Mouse (Mus musculus): ENCODE results near the gene Insrr. TPM values are rescaled to one million over a fixed set of nuclear protein-coding genes. Genes with fewer than 3 reads are reported as not detected.
"Not testable (repeated sequence)": the region's sequence is repeated elsewhere in the genome, so short reads cannot be mapped to it uniquely, and the experiment has no call there.

Insrr gene
- polyA plus RNA-seq, 1 experiment from 2014 or later, result 0.78 TPM

DNA sequence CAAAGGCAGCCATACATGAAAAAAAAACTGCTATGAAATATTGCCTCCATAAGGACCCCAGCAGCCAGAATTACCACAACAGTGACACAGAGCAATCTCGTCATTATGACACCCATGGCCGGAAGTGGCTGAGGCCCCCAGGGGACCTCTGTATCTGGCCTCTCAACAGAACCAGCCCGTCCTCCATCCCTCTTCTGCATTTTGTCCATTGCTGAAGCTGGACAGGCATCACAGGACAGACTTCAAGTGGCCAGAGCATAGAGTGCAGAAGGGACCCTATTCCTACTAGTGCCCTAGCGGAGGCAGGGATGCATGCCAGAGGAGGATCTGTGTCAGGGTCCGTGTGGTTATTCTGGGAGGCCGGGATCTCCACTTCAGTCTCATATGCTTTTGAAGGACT is 19.4 kb downstream of the Insrr start:
- Histone ChIP-seq H3K27ac (replicated peaks) (no peak overlapping the region), H3K4me1 (peaks cover 19% of the 10 kb centered on the region), H3K4me3 (no peak overlapping the region), H3K27me3 (ENCODE audit: low read depth, poor library complexity, severe bottlenecking) (peaks cover 86% of the 10 kb centered on the region), H3K36me3 (no peaks in the 10 kb centered on the region), H3K9me3 (replicated peaks) (no peaks in the 10 kb centered on the region)
- WGBS, result 66% methylated on average over 6 of the region's 6 CpGs
- no peak for DNase-seq (ENCODE audit: low spot score)

DNA sequence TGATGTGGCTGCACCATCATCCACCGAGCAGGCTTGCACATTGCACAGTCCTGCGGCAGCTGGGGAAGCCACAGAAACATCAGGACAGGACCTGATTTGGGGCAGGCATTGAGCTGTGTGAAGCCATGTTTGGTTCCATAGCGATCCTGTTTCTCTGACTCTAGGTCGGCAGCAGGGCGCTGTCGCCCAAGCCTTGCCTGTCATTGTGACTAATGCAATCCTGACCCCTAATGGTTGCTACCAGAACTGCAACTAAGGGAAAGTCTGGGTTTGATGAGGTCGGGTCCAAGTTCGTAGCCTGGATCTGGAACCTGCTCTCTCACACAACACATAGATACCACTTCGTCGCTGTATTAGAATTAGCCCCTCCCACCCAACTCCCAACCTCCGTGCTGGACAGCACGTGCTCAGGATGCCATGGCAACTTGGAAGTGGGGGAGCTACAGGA is 19.9 kb downstream of the Insrr start:
- peaks cover 19% of the 10 kb centered on the region for H3K4me1 ChIP-seq
- H3K27ac ChIP-seq (replicated peaks), result no peak overlapping the region
- peaks cover 81% of the 10 kb centered on the region for H3K27me3 ChIP-seq (ENCODE audit: low read depth, poor library complexity, severe bottlenecking)
- no peak overlapping the region for H3K4me3 ChIP-seq
- peak; percentile 72 for DNase-seq (ENCODE audit: low spot score)
- WGBS, result 9% methylated on average over 12 of the region's 12 CpGs
- no peaks in the 10 kb centered on the region for H3K9me3 ChIP-seq (replicated peaks)
- no peaks in the 10 kb centered on the region for H3K36me3 ChIP-seq

DNA sequence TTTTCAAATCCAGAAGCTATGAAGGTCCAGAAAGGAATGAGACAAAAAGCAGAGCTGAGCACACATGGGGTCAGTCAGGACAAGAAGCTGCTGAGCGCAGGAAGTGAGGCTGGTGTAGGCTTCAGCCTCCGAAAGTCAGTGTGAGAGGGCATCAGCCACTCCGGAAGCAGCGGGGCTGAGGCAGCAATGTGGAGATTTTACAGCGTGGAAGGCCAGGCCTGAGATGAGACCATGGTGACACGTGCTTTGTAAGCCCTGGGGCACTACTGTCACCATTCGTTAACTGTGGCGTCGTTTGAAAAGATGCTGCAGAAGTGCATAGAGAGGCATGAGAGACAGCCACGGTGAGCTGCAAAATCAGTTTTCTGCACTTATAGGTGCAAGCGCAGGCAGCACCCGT is 21.5 kb downstream of the Insrr start:
- Histone ChIP-seq H3K27ac (replicated peaks) (no peak overlapping the region), H3K27me3 (ENCODE audit: low read depth, poor library complexity, severe bottlenecking) (peaks cover 69% of the 10 kb centered on the region), H3K4me3 (no peak overlapping the region), H3K36me3 (no peaks in the 10 kb centered on the region), H3K4me1 (peaks cover 19% of the 10 kb centered on the region), H3K9me3 (replicated peaks) (no peaks in the 10 kb centered on the region)
- 76% methylated on average over 12 of the region's 12 CpGs for whole genome bisulfite sequencing
- DNase-seq (ENCODE audit: low spot score), result no peak

- WGBS, result 84% methylated on average over 1 of the region's 1 CpGs
- not testable (repeated sequence) for H3K4me3 ChIP-seq; DNase-seq (ENCODE audit: low spot score)
Measured at GRCm38 (mm10) chr3:87824206-87824605, 27.5 kb downstream of the Insrr start, which contains the start of gene Pear1. Gene Pear1, minus strand, starts transcription at chr3:87824306.

DNA sequence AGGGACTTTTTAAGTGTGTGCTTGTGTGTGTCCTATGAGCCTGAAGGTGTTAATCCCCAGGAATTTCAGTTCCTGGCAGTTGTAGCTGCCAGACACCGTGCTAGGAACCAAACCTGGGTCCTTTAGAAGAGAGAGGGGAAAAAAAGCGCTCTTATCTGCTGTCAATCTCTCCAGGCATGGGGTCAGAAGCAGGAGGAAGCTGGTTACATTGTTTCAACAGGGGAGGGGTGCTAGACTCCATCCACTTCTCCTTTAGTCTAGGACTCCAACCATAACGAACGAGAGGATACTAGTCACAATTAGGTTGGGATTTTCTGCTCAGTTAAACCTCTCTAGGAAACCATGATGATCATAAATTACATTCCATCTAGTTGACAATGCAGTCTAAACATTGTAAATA is 31.7 kb downstream of the Insrr start:
- Histone ChIP-seq H3K36me3 (no peaks in the 10 kb centered on the region), H3K27ac (replicated peaks) (no peak overlapping the region), H3K4me1 (no peaks in the 10 kb centered on the region), H3K4me3 (no peak overlapping the region), H3K9me3 (replicated peaks) (no peaks in the 10 kb centered on the region), H3K27me3 (ENCODE audit: low read depth, poor library complexity, severe bottlenecking) (no peaks in the 10 kb centered on the region)
- WGBS, result 66% methylated on average over 4 of the region's 4 CpGs
- no peak for DNase-seq (ENCODE audit: low spot score)

More at GRCm38 (mm10) chr3:87824206-87824605, 27.5 kb downstream of the Insrr start, which contains the start of gene Pear1:
- H3K4me1 ChIP-seq; H3K36me3 ChIP-seq; H3K27ac ChIP-seq (replicated peaks); H3K27me3 ChIP-seq (ENCODE audit: low read depth, poor library complexity, severe bottlenecking); H3K9me3 ChIP-seq (replicated peaks): not testable (repeated sequence)

DNA sequence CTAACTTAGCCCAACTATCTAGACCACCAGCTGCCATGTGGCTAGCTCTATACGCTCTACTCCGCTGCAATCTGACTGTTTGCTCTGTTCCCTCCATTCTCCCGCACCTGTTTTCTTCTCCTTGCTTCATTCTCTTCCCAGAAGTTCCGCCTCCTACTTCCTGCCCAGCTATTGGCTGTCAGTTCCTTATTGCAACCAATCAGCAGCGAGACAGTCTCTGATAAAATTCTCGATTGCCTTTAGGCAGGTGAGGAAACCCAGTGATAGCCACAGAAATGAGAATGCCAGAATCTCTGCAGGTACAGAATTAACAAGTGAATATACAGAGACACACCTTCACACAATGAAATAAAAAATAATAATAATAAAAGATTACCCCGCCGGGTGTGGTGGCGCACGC is 32.3 kb downstream of the Insrr start:
- no peak overlapping the region for H3K27ac ChIP-seq (replicated peaks)
- DNase-seq (ENCODE audit: low spot score), result no peak
- H3K4me3 ChIP-seq, result no peak overlapping the region
- WGBS, result 54% methylated on average over 10 of the region's 10 CpGs
- H3K27me3 ChIP-seq (ENCODE audit: low read depth, poor library complexity, severe bottlenecking), result no peaks in the 10 kb centered on the region
- H3K4me1 ChIP-seq, result no peaks in the 10 kb centered on the region
- no peaks in the 10 kb centered on the region for H3K9me3 ChIP-seq (replicated peaks)
- no peaks in the 10 kb centered on the region for H3K36me3 ChIP-seq

GRCm38 (mm10) chr3:87832109-87832859 is 35.5 kb downstream of the Insrr start:
- no peak for DNase-seq (ENCODE audit: low spot score)
- 86% methylated on average over 7 of the region's 7 CpGs for WGBS
- no peaks in the 10 kb centered on the region for H3K27me3 ChIP-seq (ENCODE audit: low read depth, poor library complexity, severe bottlenecking)
- no peak overlapping the region for H3K27ac ChIP-seq (replicated peaks)
- no peaks in the 10 kb centered on the region for H3K4me1 ChIP-seq
- no peak overlapping the region for H3K4me3 ChIP-seq
- no peaks in the 10 kb centered on the region for H3K36me3 ChIP-seq
- H3K9me3 ChIP-seq (replicated peaks), result no peaks in the 10 kb centered on the region

DNA sequence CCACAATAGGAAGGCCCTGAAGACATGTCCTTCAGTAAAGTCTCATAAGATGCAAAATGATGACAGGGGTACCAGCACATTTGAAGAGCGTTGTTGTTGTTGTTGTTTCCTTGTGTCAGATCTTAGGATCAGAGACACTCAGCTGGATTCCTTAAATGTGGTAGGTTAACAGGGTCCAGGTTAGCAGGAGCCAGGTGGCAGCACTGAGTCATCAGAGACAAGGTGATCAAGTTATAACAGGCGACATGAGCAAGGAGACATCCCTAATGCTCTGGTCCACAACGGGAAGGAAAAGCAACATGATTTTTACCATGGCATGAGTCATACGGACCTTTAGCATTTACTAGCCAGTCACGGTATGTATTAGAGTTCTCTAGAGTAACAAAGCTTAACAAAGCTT is 36.7 kb downstream of the Insrr start:
- no peak overlapping the region for H3K27ac ChIP-seq (replicated peaks)
- H3K36me3 ChIP-seq, result no peaks in the 10 kb centered on the region
- H3K4me1 ChIP-seq, result no peaks in the 10 kb centered on the region
- WGBS, result 74% methylated on average over 5 of the region's 5 CpGs
- H3K27me3 ChIP-seq (ENCODE audit: low read depth, poor library complexity, severe bottlenecking), result no peaks in the 10 kb centered on the region
- DNase-seq (ENCODE audit: low spot score), result no peak
- H3K4me3 ChIP-seq, result no peak overlapping the region
- no peaks in the 10 kb centered on the region for H3K9me3 ChIP-seq (replicated peaks)

- WGBS, result 5% methylated on average over 4 of the region's 4 CpGs
Measured at GRCm38 (mm10) chr3:87838622-87839021, 41.9 kb downstream of the Insrr start.

DNA sequence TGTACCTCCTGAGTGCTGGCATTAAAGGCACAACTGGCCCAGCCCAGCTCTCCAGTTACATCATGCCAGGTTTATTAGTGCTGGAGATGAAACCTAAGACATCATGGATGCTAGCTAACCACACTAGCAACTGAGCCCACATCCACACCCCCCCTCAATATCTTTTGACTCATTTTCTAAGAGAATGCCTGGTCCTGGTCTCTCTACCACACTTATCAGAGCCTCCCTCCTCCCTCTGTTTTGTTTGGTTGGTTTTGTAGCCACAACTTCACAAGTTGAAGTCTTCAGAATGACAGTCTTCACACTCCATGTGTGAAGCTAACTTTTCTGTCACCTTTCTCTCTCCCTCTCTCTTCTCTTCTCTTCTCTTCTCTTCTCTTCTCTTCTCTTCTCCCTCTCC is 44.1 kb downstream of the Insrr start:
- H3K36me3 ChIP-seq, result no peaks in the 10 kb centered on the region
- no peaks in the 10 kb centered on the region for H3K9me3 ChIP-seq (replicated peaks)
- H3K4me3 ChIP-seq, result no peak overlapping the region
- H3K27ac ChIP-seq (replicated peaks), result no peak overlapping the region
- H3K4me1 ChIP-seq, result no peaks in the 10 kb centered on the region
- no peak for DNase-seq (ENCODE audit: low spot score)
- peaks cover 14% of the 10 kb centered on the region; the same call in 1 of the 2 replicates for H3K27me3 ChIP-seq (ENCODE audit: low read depth, poor library complexity, severe bottlenecking)

More at GRCm38 (mm10) chr3:87838622-87839021, 41.9 kb downstream of the Insrr start:
- Histone ChIP-seq H3K9me3 (replicated peaks) (no peaks in the 10 kb centered on the region), H3K4me3 (no peak overlapping the region), H3K27me3 (ENCODE audit: low read depth, poor library complexity, severe bottlenecking) (peaks cover 14% of the 10 kb centered on the region; the same call in 1 of the 2 replicates), H3K4me1 (no peaks in the 10 kb centered on the region), H3K27ac (replicated peaks) (no peak overlapping the region), H3K36me3 (no peaks in the 10 kb centered on the region)
- DNase-seq (ENCODE audit: low spot score), result peak; percentile 76

DNA sequence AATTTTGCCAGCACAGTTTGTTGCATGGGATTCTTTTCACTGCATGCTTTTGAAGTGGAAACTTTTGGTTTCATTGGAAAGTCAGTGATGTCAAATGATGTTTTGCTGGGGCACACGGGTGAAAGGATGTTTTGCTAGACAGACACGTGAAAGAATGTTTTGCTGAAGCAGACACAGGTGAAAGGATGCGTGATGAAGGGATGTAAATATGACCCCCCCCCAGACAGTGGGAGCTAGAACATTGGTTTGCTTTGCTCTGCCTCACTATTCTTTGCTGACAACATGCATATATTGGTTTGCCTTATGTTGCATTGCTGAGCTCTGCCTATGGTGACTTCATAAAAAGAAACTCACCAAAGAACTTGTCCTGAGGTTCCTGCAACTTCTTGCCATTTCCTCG is 48.2 kb downstream of the Insrr start:
- no peaks in the 10 kb centered on the region for H3K9me3 ChIP-seq (replicated peaks)
- no peak overlapping the region for H3K27ac ChIP-seq (replicated peaks)
- H3K4me1 ChIP-seq, result no peaks in the 10 kb centered on the region
- 0 out of 2 replicates have a peak, but pooled peaks cover 2% of the 10 kb centered on the region for H3K27me3 ChIP-seq (ENCODE audit: low read depth, poor library complexity, severe bottlenecking)
- 90% methylated on average over 4 of the region's 4 CpGs for WGBS
- H3K4me3 ChIP-seq, result no peak overlapping the region
- no peaks in the 10 kb centered on the region for H3K36me3 ChIP-seq
- no peak for DNase-seq (ENCODE audit: low spot score)

DNA sequence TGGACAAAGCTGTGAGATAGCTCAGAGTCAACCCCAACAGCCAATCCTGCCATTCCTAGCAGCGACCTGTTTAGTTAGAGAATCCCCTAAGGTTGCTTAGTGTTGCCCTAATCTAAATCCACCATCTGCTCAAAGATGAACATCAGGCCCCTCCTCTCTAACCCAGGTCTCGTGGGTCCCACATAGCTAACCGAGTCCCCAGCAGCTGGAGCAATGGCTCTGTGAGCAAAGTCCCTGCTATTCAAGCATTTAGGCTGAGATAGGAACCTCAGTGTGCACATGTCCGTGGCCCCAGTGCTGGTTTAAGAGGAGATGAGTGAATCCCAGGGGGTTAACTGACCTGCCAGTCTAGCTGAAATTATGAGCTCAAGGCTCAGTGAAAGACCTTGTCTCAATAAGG is 49.4 kb downstream of the Insrr start:
- no peak for DNase-seq (ENCODE audit: low spot score)

GRCm38 (mm10) chr3:87846650-87847110 is 49.9 kb downstream of the Insrr start, which contains the start of gene Sh2d2a:
Gene Sh2d2a, plus strand, starts transcription at chr3:87846755.
- DNase-seq (ENCODE audit: low spot score), result no peak
- Histone ChIP-seq H3K27ac (replicated peaks) (0 out of 2 replicates have a peak within 1 kb of the TSS, but pooled peaks have one; percentile 9), H3K4me1 (no peaks in the 10 kb centered on the region), H3K4me3 (no peak within 1 kb of the TSS), H3K27me3 (ENCODE audit: low read depth, poor library complexity, severe bottlenecking) (no peaks in the 10 kb centered on the region), H3K9me3 (replicated peaks) (no peaks in the 10 kb centered on the region), H3K36me3 (no peaks in the 10 kb centered on the region)
- 77% methylated on average over 7 of the region's 7 CpGs for WGBS

More for the DNA sequence above, 49.4 kb downstream of the Insrr start:
- H3K27ac ChIP-seq (replicated peaks), result no peak overlapping the region
- no peaks in the 10 kb centered on the region for H3K27me3 ChIP-seq (ENCODE audit: low read depth, poor library complexity, severe bottlenecking)
- H3K36me3 ChIP-seq, result no peaks in the 10 kb centered on the region
- 72% methylated on average over 4 of the region's 4 CpGs for WGBS
- no peak overlapping the region for H3K4me3 ChIP-seq
- H3K9me3 ChIP-seq (replicated peaks), result no peaks in the 10 kb centered on the region
- H3K4me1 ChIP-seq, result no peaks in the 10 kb centered on the region

Measured in midbrain, embryonic 10.5 days (tissue).